Mouse (Mus musculus) heart, postnatal 4 days (tissue): ENCODE measurements around the gene Olfr1054. TPM values are rescaled to one million over a fixed set of nuclear protein-coding genes. Genes with fewer than 3 reads are reported as not detected.
"Not testable (repeated sequence)": the region's sequence is repeated elsewhere in the genome, so short reads cannot be mapped to it uniquely, and the experiment has no call there.

Experiments
- DNase-seq: peaks from one replicate; pipeline ENCODE4 v3.0.0; 2021
- total RNA-seq, 2 experiments: library from RNA; stranded (reverse); gene quantifications; 2 replicates each; pipeline ENCODE4 v1.2.3; 2021

Olfr1054 gene
- total RNA-seq = not detected

DNA sequence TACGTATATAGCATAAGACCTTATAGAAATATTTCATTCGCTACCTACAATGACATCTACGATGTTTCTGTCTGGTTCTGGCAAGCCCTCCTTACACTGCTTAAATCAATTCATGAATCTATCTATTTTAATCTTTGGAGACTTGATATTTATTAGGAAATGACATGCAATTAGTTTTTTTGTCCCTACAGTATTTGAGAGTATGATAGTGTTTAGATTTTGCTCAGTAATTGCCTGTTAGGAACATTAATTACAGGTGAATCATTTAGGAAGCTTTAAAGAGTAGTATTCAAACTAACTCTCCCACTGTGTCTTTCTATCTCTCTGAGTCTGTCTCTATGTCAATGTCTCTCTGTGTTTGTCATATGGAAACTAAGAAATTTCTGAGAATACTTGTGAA, at the start of gene Olfr1054:
TSS of gene Olfr1054 (minus strand) at position 101 of the 400 bp plus-strand sequence.
- no peak for DNase-seq

DNA sequence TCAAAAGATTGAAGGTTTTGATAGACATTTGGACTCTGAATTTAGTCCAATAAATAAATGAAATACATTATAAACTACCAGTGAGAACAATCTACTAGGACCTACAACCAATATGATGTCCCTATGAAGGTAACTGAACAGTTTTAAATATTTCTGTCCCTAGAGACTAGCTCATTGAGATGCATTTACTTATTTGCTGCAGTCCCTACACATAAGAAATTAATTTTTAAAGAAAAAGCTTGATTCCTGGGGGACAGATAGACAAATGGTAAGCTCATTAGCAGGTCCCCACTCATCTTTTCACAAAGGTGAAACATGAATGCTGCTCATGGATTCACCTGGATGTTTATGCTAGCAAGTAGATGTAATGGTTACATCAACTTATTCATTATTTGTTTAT, 43.1 kb upstream of the Olfr1054 start, which contains the start of gene Olfr1057:
TSS of gene Olfr1057 (minus strand) at position 101 of the 400 bp plus-strand sequence.
- DNase-seq = no peak

DNA sequence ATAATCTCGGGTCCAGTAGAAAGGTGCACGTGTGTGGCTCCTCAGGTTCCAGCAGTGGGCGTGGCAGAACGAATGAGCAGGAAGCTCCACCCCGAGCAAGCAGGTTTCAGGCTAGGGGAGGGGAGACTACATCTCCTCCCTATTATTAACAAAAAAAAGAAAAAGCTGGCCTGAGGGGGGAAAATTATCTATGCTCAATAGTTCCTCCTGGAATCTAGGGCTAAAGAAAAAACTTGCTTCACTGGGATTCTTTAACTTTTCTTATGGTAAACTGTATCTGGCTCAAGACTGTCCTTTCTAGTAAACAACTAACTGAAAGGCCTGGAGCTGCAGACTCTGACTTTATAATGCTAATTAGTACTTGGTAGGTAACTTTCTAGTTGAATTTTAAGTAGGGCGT, 31.1 kb upstream of the Olfr1054 start:
- DNase-seq = not testable (repeated sequence)

DNA sequence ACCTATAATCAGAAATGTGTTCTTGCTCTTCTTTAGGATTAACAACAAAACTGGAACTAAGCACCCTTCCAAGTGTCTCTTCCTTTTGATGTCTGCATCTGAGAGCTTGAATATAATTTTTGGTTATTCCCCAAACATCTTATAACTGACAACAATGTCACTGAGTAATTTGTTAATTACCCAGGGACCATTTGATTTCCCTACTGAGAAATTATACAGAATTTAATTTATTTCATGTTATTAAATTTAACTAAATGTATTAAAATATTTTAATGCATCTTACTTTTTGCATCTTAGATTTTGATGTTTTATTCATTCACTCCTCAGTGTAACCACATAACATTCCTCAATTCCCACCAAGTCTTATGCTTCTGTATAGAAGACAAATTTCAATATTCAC, 27.1 kb upstream of the Olfr1054 start, which contains the start of gene Olfr1056:
TSS of gene Olfr1056 (minus strand) at position 101 of the 400 bp plus-strand sequence.
- DNase-seq = no peak

DNA sequence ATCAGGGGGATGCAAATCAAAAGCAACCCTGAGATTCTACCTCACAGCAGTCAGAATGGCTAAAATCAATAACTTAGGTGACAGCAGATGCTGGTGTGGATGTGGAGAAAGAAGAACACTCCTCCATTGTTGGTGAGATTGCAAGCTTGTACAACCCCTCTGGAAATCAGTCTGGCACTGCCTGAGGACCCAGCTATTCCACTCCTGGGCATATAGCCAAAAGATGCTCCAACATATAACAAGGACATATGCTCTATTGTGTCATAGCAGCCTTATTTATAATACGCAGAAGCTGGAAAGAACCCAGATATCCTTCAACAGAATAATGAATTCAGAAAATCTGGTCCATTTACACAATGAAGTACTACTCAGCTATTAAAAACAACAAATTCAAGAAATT, 16.5 kb upstream of the Olfr1054 start:
- not testable (repeated sequence) for DNase-seq

DNA sequence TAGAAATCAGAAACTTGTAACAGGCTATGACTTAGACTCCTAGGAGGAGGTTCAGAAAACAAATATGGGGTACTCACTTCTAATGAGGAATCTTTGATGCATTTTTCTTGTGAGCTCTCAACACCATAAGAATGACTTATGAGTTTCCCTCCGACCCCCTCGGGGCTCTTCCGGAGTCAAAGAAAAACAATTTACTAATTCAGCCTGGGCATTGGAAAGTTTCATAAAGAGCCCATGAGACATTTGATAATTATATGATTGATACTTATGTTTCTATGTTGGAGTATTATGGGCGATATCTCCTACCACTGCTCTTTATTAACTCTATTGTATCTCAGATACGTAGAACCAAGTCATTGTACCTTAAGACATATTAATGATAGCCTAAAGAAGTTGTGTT, 15.0 kb upstream of the Olfr1054 start, which contains the start of gene Olfr1055:
TSS of gene Olfr1055 (minus strand) at position 101 of the 400 bp plus-strand sequence.
- no peak for DNase-seq

DNA sequence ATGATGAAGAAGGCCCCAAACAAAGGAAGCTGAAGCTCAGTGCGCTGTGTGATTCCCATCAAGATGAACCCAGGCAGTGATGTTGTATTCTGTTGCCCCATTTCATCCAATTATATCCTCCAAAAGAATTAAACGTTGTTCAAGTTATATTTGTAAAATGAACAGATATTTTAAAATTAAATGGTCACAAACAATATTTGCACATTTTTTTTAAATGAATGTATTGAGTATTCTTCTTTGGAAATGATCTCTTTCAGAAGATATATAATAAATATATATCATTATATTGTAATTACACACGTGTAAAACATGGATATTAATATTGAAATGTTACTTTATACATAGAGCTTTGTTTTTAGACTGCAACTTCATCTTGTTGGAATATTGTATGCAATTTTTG, 20.0 kb downstream of the Olfr1054 start, which contains the start of gene Olfr1053:
TSS of gene Olfr1053 (minus strand) at position 101 of the 400 bp plus-strand sequence.
- no peak for DNase-seq

DNA sequence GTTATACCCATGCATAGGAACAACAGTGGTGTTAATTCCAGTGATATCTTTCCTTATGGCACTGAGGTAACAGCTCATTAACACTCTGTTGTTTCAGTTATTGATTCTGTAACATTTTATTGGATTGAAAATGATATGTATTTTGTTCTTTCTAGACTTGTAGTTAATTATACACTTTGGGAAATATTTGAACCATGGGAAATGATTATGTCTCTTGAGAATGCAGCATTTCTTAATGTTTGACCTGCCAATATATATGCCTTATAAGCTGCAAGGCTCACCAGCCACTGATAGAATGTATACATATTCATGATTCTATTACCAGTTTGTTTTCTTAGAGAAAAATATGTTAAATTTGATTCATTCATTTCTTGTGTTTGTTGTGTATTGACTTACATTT, 43.1 kb downstream of the Olfr1054 start, which contains the start of gene Olfr1052:
TSS of gene Olfr1052 (plus strand) at position 301 of the 400 bp plus-strand sequence.
- DNase-seq = no peak

Other genes starting within 250 kb of the Olfr1054 start
- not detected for gene Olfr1037, start 248.0 kb downstream of the Olfr1054 start, total RNA-seq
- not detected for gene Olfr1039, start 199.5 kb downstream of the Olfr1054 start, total RNA-seq
- gene Olfr1040, start 188.7 kb downstream of the Olfr1054 start, total RNA-seq = not detected
- gene Olfr1042, start 173.6 kb downstream of the Olfr1054 start, total RNA-seq = not detected
- gene Olfr1043, start 167.9 kb downstream of the Olfr1054 start, total RNA-seq = not detected
- gene Olfr1044, start 157.6 kb downstream of the Olfr1054 start, total RNA-seq = not detected
- not detected for gene Olfr52, start 149.8 kb downstream of the Olfr1054 start, total RNA-seq
- gene Olfr1045, start 132.4 kb downstream of the Olfr1054 start, total RNA-seq = not detected
- gene Olfr1046, start 116.1 kb downstream of the Olfr1054 start, total RNA-seq = not detected
- gene Olfr1047, start 104.0 kb downstream of the Olfr1054 start, total RNA-seq = not detected
- gene Olfr1048, start 95.1 kb downstream of the Olfr1054 start, total RNA-seq = not detected
- not detected for gene Olfr1049, start 77.1 kb downstream of the Olfr1054 start, total RNA-seq
- gene Olfr1051, start 56.3 kb downstream of the Olfr1054 start, total RNA-seq = not detected
- gene Olfr1052, start 43.0 kb downstream of the Olfr1054 start, total RNA-seq = not detected
- gene Olfr1053, start 20.1 kb downstream of the Olfr1054 start, total RNA-seq = not detected
- not detected for gene Olfr1055, start 14.9 kb upstream of the Olfr1054 start, total RNA-seq
- not detected for gene Olfr1056, start 27.0 kb upstream of the Olfr1054 start, total RNA-seq
- not detected for gene Olfr1057, start 43.0 kb upstream of the Olfr1054 start, total RNA-seq
- not detected for gene Olfr1058, start 53.1 kb upstream of the Olfr1054 start, total RNA-seq
- gene Olfr1061, start 78.6 kb upstream of the Olfr1054 start, total RNA-seq = not detected
- gene Olfr1062, start 91.3 kb upstream of the Olfr1054 start, total RNA-seq = not detected
- gene Olfr1065, start 115.2 kb upstream of the Olfr1054 start, total RNA-seq = not detected
- gene Olfr1066, start 120.8 kb upstream of the Olfr1054 start, total RNA-seq = not detected
- gene Olfr228, start 152.0 kb upstream of the Olfr1054 start, total RNA-seq = not detected
- gene Olfr1076, start 173.0 kb upstream of the Olfr1054 start, total RNA-seq = not detected
- not detected for gene Olfr1079, start 207.0 kb upstream of the Olfr1054 start, total RNA-seq
- gene Olfr1080, start 222.8 kb upstream of the Olfr1054 start, total RNA-seq = not detected